Mouse (Mus musculus): ENCODE data around the gene Olfr30. TPM values are rescaled to one million over a fixed set of nuclear protein-coding genes. Genes with fewer than 3 reads are reported as not detected.
"Not testable (repeated sequence)": the region's sequence is repeated elsewhere in the genome, so short reads cannot be mapped to it uniquely, and the experiment has no call there.

Olfr30 gene
- not detected for total RNA-seq (2021)

DNA sequence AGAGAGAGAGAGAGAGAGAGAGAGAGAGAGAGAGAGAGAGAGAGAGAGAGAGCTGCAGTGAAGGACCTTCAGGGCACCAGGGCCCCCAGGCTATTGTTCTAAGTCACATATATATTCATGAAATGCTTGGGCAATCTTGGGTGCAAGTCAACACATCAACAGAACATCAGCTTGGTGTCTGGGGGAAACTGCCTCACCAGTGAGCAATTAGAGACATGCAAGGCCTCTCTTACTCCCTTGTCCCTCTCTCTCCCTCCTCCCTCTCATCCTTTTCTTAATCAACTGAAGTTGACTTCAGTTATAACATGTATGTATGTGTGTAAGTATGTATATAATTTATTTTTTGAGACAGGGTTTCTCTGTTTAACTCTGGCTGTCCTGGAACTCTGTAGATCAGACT, at the start of gene Olfr30:
Gene Olfr30, minus strand, starts transcription at position 101 of the 400 bp plus-strand sequence.
- no peak for DNase-seq
- intact Hi-C loops (cut with DNase I): no loop called here

DNA sequence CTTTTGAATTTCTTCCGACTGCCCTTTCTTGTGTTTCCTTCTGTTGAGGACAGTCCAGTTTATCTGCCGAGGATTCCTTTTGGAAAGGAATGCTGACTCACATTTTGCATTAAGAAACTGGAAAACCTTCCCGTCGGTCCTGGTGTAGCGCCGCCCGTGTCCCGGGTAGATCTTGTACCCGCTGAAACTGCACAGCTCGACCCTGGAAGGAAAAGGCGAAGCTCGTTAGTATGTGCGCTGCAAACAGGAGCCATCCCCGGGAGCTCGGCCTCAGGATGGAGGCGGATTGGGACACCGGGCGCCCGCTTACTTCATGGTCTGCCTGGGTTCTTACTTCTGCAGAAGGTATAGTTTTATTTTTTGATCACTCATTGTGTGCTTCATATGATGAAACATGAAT, 47.0 kb upstream of the Olfr30 start:
- intact Hi-C loops (cut with DNase I); DNase-seq: not testable (repeated sequence)

DNA sequence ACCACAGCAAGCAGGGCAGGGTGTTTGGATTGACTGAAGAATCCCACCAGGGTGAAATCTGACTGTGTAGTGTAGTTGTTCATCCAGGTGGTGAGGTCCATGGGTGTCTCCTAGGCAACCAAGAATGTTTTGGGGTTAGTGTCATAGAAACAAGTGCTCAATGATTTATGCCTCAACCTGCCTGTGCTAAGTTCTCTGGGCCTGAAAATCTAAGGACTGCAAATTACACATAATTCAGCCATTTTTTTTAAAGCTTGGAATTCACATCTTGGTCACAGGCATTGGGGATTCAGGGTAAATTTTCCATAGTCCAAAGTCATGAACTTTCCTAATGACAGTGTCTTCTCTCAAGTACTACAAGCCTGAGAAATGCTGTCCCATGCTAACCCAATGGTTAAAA, 40.4 kb upstream of the Olfr30 start, which contains the start of gene Olfr331:
Gene Olfr331, minus strand, starts transcription at position 101 of the 400 bp plus-strand sequence.
- DNase-seq; intact Hi-C loops (cut with DNase I): not testable (repeated sequence)

DNA sequence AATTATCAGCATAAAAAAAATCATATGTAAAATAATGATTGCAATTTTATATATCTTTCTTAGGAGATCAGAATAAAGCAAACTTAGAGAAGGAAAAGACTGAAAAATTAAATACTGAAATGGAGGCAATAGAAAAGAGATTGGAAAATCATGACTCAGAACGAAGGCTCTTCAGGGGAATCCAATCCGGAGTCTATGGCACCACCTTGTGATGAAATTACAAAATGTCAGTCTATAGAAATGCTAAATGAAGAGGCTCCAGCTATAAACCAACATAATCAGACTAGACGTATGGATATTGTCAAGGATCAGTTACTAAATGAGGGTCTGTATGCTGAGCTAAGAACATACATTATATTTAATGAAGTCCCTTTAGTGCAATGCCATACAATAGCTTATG, 37.2 kb upstream of the Olfr30 start:
- intact Hi-C loops (cut with DNase I): loop anchor here (1.0 to 2.0 kb wide), 2 partner anchors 96 to 198 kb away; no protein-coding TSS in a partner anchor
- peak; percentile 10 to 18 for DNase-seq

DNA sequence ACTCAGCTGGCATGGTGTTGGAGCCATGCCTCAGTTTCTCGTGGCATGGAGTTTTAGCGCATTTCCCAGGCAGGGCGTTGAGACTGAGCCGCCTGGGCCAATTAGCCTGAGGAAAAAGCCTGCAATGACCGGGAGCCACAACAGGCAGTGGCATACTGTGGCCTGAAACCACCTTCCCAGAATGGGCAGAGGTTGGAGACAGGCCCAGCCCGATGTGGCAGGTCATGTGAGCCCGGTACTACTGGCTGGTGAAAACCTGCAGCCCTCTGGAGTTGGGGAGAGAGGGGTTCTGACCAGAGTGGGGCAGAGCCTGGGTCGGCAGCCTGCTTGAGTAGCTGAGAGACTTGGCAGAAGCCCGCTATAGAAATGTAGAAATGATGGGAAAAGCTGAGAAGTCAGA, 36.7 kb upstream of the Olfr30 start:
- intact Hi-C loops (cut with DNase I): loop anchor here (1.0 to 2.0 kb wide), 2 partner anchors 96 to 197 kb away; no protein-coding TSS in a partner anchor
- peak; percentile 68 for DNase-seq

DNA sequence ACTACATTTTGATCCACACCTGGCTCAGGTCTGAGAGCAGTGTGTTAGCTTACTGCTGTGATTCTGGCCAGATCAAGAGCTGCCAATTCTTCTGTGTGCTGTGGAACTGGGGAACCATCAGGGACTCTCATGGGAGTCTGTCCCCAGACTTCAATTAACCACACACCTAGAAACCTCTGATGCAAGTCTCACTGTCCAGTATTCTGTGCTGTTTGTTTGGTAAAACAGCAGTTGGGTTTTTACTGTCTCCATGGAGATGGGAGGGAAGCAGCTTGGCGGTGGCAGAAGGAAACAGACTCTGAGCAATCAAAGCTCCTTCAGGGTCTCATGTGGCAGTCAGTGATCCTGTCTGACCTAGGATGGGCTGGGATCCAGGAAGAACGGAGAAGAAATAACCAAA, 30.4 kb upstream of the Olfr30 start, which contains the start of gene Olfr332:
Gene Olfr332, minus strand, starts transcription at position 101 of the 400 bp plus-strand sequence.
- no peak for DNase-seq
- intact Hi-C loops (cut with DNase I): no loop called here

DNA sequence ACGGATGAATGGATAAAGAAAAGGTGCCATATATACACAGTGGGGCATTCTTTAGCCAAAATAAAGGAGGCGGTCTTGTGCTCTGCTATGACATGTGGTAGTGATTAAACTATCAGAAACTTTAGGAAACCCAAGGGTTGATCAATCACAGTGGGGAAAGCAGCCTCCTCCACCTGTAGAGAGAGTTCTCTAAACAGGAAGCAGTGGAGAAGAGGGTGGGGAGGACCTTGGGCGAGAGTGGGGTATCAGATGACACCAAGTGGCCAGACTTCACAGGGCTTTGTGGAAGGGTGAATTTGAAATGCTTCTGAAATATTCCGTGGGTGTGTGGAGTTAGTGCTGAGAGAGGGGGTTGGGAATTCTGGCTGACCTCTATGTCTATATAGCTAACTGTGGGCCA, 8.5 kb downstream of the Olfr30 start:
- intact Hi-C loops (cut with DNase I): no loop called here
- DNase-seq: no peak

DNA sequence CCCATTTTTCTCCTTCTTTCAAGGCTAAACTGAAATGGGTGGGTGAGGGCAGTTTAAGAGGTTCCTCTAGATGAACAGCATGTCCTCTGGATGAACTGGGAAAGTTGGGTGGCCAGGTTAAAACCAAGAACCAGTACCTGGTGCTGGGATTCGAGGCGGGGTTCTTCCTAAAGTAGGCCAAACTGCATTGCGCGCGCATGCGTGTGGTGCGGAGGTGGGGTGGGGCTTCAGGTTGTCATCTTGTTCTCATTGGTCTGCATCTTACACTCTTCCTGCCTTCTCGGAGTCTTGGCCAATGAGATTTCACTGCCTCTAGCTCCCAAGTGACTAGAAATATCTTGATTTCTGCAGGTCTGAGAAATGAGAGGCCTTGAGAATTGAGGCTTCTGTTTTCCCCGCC, 9.3 kb downstream of the Olfr30 start, which contains the start of gene Lypd9:
Gene Lypd9, minus strand, starts transcription at position 165 of the 400 bp plus-strand sequence.
- no peak for DNase-seq
- intact Hi-C loops (cut with DNase I): no loop called here

DNA sequence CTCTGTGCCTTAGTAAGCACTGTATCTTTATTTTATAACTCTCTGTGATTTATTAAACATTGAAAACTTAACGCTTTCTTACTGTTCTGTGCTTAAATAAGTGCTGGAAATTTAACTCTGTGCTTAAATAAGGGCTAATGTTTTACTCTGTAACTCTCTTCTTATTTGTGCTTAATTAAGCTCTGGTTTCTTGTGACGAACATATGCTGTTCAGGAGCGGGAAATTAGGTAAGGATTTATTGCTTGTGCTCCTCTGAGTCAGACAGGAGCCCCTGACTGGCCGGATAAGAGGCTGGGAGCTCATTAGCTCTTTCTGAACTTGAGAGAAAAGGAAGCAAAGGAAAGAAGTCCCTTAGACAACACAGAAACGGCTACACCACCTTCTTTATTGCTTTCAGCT, 24.2 kb downstream of the Olfr30 start:
- DNase-seq: no peak
- intact Hi-C loops (cut with DNase I): no loop called here

DNA sequence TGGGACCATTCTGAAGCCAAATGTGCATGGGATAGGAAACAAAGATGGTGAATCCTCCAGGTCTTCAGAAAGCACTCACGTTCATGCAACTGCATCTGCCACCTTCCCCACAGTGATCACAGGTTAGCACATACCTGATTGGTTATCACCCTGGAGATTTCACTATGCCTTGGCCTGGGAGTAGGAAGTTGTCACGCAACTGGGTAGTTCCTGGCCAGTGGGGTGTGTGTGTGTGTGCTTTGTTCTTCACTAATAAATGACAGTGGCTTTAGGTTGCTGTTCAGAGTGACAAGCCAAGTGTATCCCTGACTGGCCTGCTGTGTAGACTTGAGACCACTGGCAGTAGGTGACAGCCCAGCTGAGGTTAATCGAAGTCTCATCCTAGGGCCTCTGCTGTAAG, 29.8 kb downstream of the Olfr30 start, which contains the start of gene Gm12253:
Gene Gm12253, plus strand, starts transcription at position 301 of the 400 bp plus-strand sequence.
- DNase-seq: no peak
- intact Hi-C loops (cut with DNase I): no loop called here

DNA sequence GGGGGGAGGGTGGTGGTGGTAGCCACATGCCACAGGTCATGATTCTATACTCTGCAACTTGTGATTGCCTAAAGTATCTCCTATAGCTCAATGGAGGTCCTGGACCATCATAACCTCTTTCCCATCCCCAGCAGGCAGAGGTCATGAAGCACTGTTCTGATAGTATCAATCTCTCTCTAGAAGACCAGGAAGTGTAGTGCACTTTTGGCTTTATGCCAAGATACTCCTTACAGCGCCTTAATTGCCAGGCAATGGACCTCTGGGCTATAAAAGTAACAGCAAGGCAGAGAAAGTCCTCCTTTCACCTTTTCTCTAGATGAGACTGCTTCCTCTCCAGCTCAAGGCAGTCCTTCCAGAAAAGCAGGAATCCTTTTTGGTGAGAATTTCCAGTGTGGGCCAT, 41.3 kb downstream of the Olfr30 start, which contains the start of gene 1810065E05Rik:
Gene 1810065E05Rik, plus strand, starts transcription at position 297 of the 400 bp plus-strand sequence.
- no peak for DNase-seq
- intact Hi-C loops (cut with DNase I): no loop called here

DNA sequence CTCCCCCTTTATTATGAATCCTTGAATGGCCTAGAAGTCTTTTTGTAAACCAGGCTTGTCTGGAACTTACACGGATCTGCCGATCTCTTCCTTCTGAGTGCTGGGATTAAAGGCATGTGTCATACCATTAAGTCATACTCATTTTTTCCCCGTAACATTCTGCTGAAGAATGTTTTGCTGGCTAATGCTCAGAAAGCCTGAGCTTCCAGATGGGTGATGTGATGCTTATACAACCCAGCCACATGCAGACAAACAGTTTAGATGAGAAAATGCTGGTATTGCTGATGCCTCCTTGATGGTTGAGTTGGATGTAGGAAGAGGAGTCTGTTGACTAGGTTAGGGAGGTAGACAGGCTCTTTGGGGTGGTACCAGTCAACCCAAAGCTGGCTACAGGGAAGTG, 43.7 kb downstream of the Olfr30 start:
- peak; percentile 24 to 30 for DNase-seq

DNA sequence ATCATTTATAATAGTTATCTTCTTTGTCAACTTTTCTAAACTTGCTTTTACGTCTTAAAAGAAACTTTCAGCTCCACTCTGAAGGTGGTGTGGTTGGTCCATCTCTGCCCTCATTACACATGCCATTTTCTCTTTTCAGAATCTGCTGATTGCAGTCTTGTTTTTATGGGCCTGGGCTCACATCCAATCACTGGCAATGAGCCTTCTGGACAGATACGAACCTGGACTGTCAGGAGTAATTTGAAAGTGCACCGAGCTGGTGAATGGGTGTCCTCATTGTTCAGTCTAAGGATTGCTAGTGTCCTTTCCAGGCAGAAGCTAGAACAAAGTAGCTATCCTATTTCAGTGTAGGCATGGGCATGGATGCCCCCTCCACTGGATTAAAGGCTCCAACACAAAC, 54.0 kb downstream of the Olfr30 start:
- intact Hi-C loops (cut with DNase I): loop anchor here (10.0 kb wide), 1 partner anchor 507 kb away; the partner anchor contains the start of gene Btnl10
- DNase-seq: no peak

More for the DNA sequence above, 43.7 kb downstream of the Olfr30 start:
- intact Hi-C loops (cut with DNase I): no loop called here

Other genes starting within 250 kb of the Olfr30 start
- gene 4930438A08Rik, start 187.5 kb downstream of the Olfr30 start, total RNA-seq (2021): not detected
- 1 to 10 TPM; 4.5 TPM for gene Zfp692, start 155.2 kb downstream of the Olfr30 start, total RNA-seq (2021)
- gene Zfp672, start 131.9 kb downstream of the Olfr30 start, total RNA-seq (2021): 10 to 100 TPM; 48.5 to 51.4 TPM
- 10 to 100 TPM; 44.3 to 44.8 TPM for gene Sh3bp5l, start 131.5 kb downstream of the Olfr30 start, total RNA-seq (2021)
- gene Lypd8, start 83.2 kb downstream of the Olfr30 start, total RNA-seq (2021): under 1 TPM in 1 of 2 experiments, not detected in 1; 0.22 TPM
- gene 1810065E05Rik, start 41.2 kb downstream of the Olfr30 start, total RNA-seq (2021): not detected
- gene Gm12253, start 29.7 kb downstream of the Olfr30 start, total RNA-seq (2021): not detected
- not detected for gene Lypd9, start 9.3 kb downstream of the Olfr30 start, total RNA-seq (2021)
- gene Olfr332, start 30.3 kb upstream of the Olfr30 start, total RNA-seq (2021): not detected
- not detected for gene Olfr331, start 40.3 kb upstream of the Olfr30 start, total RNA-seq (2021)
- gene Olfr330, start 72.6 kb upstream of the Olfr30 start, total RNA-seq (2021): not detected
- gene Olfr329-ps, start 84.2 kb upstream of the Olfr30 start, total RNA-seq (2021): not detected
- under 1 TPM in 1 of 2 experiments, not detected in 1; 0.07 TPM for gene Olfr328, start 93.4 kb upstream of the Olfr30 start, total RNA-seq (2021)
- not detected for gene Olfr224, start 108.3 kb upstream of the Olfr30 start, total RNA-seq (2021)
- gene Olfr325, start 115.5 kb upstream of the Olfr30 start, total RNA-seq (2021): not detected
- gene Olfr324, start 132.8 kb upstream of the Olfr30 start, total RNA-seq (2021): not detected
- under 1 TPM; 0.52 to 0.79 TPM for gene 2210407C18Rik, start 153.8 kb upstream of the Olfr30 start, total RNA-seq (2021)
- not detected for gene Olfr323, start 168.2 kb upstream of the Olfr30 start, total RNA-seq (2021)
- under 1 TPM in 1 of 2 experiments, not detected in 1; 0.12 TPM for gene Trim58, start 178.2 kb upstream of the Olfr30 start, total RNA-seq (2021)
- not detected for gene Olfr322, start 196.5 kb upstream of the Olfr30 start, total RNA-seq (2021)
- gene Olfr320, start 218.8 kb upstream of the Olfr30 start, total RNA-seq (2021): not detected
- gene Olfr319, start 236.9 kb upstream of the Olfr30 start, total RNA-seq (2021): not detected

All from heart, postnatal 10 days (tissue).